Mouse (Mus musculus) CD8-positive naive resting alpha-beta T cell, adult 2 months (primary cell): Measurements from ENCODE around the gene Cacnb2.
"Not testable (repeated sequence)": the region's sequence is repeated elsewhere in the genome, so short reads cannot be mapped to it uniquely, and the experiment has no call there.

Experiments used
- DNase-seq, 2 experiments: peaks; one replicate each; pipeline ENCODE4 v3.0.0; 2022; ENCODE audit warnings: low read depth in 2 of 2, low spot score in 2 of 2

Cacnb2 gene

DNA sequence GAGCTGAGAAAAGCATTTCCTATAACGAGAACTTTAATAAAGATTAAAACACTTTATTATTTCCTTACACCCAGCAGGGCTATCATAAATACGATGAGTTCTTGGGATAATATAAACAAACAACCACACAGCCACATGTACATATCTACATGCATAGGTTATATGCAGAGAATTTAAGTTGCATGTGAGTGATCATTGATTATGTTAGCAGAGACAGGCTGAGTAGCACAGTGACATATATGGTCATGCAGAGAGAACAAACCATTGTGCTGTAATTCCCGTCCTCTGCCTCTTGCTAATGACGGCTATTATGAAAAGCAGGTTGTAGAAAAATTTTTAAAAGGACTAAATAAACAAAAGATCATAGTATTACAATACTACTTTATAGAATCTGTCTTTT is 53.8 kb downstream of the Cacnb2 start:
- no peak for DNase-seq

DNA sequence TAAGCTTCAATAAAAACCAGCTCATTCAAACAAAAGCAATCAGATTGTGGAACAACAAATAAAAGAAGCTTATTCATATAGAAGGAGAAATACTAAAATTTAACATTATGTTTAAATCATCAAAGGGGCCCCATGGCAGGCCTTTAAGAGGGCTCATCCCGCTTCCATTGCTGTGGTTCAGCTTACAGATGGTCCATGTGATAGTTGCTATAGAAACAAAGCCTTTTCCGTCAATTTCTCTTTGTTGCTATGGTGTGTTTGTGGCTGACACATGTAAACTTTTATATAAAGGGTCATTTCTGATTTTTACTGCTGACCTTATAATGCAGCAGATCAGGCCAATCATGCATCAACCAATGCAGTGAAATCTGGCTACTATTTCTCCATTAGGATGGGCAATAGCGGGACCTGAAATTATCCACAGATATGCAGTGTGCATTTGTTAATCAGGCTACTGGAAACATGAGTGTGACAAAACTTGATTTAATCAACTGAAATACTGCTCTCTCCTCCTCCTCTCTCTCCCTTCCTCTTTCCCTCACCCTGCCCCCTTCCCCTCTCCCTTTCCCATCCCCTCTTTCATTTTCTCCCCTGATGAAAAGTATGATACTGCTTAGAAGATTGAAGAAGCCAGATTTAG is 54.4 kb downstream of the Cacnb2 start:
- no peak for DNase-seq

DNA sequence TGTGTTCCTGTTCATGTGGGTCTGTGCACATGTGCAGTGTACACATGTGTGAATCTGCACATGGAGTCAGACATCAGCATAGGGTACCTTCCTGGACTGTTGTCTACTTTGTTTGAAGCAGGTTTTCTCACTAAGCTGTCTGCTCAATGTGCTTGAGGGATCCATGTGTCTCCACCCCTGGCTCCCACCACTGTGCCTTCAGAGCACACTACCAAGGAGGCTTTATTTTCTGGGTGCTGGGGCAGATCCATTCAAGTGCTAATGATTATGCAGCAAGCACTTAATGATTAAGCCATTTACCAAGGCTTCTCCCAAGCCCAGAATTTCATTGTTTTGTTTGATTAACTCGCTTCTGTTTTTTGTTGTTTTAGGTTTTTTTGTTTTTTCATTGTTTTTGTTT is 62.3 kb downstream of the Cacnb2 start:
- no peak for DNase-seq

DNA sequence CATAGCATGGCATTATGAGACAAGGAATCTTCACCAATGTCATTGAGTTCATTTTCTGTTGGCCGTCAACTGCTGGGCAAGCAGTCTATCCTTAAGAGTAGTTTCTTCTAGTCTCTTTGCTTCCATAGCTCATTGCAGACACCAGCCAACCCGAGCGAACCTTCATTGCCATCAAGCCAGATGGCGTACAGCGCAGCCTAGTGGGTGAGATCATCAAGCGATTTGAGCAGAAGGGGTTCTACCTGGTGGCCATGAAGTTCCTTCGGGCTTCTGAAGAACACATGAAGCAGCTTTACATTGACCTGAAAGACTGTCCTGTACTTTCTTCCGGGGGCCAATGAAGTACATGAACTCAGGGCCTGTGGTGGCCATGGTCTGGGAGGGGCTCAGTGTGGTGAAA is 69.2 kb downstream of the Cacnb2 start:
- DNase-seq, result no peak

DNA sequence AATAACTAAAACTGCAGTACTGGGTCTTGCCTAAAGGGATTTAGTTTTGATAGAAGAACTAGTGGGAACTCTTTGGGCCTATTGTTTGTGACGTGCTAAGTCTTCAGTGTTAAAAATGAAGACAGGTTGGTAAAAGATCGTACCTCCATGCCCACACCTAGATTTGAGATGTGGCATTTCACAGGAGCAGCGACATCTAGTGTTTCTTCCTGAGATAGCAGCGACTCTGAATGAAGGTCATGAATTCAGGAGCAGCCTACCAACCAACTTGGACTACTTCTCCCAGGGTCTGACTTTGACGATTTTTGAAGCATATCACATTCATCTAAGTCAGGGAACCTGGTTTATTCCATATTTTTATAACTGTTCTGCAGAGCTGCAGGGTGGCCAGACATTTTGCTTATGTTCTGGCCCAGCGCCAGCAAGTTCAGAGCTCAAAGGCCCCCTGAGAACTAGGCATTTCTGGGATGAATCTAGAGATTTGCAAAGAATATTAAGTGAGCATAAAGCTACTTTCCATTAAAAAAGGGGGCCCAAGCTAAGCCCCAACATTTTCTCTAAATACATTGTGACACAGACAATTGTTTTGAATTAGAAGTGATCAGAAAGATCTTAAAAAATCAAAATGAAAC is 74.1 kb downstream of the Cacnb2 start:
- DNase-seq, result no peak

DNA sequence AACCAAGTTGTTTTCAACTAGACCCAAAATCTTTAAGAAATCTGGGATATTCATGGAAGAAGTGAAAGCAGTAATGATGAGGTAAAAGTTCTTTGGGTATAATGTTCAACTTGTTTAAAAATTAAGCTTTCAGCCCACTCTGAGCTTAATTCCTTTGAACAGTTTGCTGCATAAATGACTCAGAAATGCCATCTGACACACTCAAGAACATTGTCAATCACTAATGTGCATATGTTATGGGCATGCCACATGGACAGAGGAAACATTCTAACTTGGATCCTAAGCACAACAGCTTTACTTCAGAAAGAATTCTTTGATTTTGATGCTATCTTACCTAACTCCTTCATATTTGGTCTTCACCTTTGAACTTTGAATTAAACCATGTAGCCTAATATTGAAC is 81.3 kb downstream of the Cacnb2 start:
- DNase-seq, result no peak

DNA sequence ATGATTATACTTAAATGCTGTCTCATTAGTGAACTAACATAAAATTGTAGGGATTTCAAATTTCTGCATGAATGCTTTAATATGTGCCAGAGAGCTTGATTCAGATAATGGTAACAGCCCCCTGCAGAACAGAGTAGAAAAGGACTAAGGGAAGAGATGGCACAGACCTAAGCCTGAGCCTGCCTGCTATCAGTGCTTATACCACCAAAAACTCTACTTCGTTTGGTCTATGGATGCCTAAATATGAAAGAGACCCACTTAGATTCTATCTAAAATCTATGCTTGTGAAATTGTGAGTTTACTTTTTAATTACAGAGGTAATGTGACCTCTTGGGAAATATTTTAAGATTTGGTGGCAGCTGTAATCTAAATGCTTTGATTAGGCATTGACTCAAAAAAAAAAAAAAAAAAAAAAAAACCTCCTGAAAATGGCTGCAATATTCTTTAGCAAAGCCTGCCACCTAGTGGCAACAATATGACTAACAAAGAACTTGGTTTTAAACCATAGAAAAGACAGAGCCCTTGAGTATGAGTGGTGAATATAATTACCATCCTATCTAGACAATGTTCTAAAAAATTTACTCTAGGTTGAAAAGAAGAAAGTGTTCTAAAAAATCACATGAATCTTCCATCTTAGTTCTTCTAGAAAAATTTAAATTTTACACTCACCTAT is 100.2 kb downstream of the Cacnb2 start:
- DNase-seq, result peak in 1 of 2 experiments; percentile 24

DNA sequence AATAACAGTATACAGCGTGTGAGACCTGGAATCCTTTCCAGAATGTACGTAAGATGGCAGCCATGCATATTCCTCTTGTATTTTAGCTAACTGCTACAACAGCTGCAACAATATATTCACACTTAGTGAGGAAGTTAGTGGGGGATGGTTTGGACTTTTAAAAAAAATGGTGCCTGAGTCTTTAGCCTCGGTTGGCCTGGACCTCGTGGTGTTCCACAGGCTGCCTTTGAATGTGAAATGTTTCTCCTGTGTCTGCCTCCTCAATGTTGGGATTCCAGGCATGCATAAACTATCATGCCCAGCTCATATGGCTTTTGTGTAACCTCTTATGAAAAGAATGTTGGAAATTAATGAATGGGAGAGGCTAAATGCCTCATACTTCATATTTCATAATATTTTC is 100.8 kb downstream of the Cacnb2 start:
- DNase-seq, result no peak

DNA sequence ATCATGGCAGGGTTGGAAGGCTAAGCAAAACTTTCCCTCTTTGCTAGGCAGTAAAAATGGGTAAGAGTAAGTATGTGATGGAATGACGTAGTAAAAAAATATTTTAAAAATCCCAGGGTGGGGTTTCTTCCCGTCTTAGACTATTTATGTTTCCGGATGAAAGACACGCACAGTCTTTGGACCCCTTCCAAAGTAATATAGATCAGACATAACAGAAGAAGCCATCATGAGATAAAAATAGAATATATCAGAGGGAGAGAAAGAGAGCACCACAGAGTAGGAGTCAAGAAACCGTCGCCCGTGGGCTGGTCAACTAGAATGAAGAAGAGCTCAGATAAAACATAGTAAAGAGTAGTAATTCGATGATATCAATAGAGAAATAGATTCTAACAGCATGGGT is 107.4 kb downstream of the Cacnb2 start:
- DNase-seq, result no peak

DNA sequence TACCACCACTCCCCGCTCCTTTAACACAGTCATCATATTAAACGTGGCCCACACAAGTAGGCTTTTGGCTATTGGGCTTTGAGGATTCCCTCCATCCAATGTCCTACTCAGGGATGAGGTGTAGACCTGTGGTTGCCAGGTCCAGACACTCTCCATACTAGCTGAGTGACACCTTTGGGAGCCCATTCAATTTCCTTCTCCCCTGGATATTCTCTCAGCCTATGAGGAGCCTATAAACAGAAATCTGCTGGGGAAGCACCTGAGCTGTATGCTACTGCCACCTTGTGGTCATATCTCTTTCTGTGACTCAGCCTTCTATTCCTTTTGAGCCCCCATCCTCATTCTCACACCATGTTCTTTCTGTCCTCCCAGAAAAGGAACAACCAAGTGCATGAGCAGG is 108.9 kb downstream of the Cacnb2 start:
- no peak for DNase-seq

DNA sequence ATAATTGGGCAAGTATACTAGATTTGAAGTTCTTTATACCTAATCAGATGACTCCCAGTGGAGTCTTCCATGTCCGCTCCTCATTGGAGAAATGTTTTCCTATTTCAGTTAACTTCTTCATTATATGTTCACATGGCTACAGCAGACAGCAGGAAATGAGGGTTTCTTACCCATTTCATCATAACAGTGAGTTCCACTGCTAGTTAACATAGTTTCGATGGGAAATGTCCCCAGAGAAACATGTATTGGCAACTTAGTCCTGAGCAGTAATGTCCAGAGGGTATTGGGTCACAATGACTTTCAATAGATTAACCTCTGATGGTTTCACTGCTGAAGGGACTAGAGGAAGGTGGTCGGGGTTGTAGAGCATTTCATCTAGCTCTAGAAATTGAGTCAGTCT is 110.2 kb downstream of the Cacnb2 start:
- DNase-seq, result no peak

DNA sequence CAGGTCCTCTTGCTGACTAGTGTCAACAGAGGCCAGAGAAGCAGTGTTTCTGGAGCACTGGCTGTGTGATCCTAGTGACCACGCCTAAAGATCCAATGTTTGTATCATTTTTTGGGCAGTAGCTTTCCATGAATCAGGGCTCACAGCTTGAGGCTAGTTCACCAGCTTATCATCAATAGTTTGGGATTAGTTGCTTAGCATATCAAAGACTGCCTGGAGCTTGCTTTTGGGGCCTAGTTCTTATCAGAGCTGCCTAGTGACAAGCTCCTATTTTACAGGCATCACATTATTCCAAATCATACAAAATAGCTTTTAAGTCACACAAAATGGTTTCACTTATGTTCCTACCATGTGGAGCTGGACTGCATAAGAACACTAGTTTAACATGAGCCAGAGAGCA is 113.8 kb downstream of the Cacnb2 start:
- DNase-seq, result no peak

DNA sequence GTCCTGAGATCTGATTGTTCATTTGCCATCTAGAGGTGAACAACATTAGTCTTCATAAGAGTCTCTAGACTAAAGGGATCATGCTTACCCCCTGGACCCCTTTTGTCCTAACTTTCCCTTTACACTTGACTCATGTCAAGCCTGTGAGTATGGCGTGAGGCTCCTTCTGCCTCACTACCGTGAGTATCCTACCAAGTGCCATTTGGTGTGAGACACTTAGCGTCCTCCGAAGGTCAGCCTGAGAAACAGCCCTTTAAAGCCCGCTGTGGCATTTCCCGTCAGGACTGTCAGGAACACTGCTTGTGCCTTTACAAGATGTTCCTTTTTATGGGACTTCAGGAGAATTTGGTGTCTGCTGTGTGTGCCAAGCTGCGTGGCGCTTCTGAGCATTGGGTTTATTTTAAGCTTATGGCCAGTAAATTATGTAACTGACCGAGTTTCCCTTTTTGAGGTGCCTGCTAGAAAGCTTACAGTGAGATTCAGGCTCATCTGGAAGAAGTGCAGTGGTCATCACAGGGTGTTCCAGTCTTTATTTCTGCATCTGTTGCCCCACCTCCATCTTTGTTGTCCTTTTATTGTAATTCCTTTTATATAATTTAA is 116.3 kb downstream of the Cacnb2 start:
- DNase-seq, result no peak

DNA sequence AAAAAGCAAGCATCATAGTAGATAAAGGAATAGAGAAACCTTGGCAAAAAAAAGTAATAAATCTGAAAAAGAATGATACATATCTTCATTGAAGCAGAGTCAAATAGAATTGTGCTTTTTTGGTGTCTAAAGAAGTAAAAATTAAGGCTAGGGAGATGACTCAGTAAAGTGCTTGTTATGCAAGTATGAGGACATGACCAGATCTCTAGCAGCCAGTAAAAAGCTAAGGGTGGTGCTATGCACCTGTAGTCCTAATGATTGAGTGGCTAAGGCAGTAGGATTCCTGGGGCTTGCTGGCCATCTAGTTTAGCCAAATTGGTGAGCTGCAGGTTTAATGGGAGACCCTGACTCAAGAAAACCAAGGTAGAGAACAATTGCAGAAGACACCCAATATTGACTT is 122.5 kb downstream of the Cacnb2 start:
- no peak for DNase-seq

DNA sequence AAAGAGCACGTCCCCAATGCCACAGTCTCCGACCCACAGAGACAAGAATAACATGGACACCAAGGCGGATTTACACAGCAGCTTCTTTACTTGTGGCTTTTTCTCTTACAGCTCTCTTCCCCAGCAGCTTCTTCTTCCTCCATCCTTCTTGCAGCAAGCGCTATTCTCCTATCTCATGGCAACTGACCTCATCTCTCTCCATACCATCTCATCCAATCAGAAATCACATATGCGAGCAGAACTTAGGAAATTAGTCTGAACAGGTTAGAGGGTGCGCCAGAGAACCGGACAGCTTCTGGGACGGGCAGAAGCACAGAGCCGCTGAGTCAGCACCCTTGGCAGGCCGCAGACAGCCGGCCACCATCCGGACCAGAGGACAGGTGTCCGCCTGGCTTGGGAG is 123.7 kb downstream of the Cacnb2 start:
- not testable (repeated sequence) for DNase-seq

DNA sequence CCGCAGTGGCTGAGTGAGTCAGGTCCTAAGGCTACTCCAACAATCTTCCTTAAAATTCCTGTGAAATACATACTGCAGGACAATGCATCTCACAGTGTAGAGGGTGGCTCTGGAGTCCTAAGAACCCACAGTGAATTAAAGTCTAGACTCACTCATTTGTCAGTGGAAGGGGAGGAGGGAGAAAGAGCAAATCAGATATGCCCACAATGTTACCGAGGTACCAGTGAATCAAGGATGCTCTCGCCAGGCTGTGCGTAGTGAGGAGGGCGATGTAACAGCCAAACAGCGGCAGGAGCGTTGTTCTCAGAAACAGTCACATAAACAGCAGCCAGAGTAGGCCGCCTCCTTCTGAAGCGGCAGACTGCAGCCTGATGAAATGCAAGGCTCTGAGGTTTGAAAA is 136.0 kb downstream of the Cacnb2 start:
- DNase-seq, result no peak

DNA sequence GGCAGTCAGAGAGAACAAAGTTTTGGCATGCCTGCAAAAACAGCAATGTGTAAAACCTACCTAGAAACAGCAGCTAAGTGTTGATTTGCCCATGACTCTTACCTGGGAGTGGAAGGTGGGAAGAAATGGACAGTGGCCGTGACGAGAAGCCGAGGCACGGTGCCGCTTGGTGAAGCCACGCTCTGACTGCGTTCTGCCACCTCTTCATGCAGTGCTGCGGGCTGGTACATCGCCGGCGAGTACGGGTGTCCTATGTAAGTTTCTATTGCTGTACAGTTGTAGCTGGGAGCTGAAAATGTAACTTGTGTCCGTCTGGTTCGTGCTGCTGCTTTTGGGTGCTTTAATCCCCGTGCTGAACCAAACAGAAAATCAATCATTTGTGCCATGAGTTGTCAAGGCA is 136.6 kb downstream of the Cacnb2 start:
- no peak for DNase-seq

DNA sequence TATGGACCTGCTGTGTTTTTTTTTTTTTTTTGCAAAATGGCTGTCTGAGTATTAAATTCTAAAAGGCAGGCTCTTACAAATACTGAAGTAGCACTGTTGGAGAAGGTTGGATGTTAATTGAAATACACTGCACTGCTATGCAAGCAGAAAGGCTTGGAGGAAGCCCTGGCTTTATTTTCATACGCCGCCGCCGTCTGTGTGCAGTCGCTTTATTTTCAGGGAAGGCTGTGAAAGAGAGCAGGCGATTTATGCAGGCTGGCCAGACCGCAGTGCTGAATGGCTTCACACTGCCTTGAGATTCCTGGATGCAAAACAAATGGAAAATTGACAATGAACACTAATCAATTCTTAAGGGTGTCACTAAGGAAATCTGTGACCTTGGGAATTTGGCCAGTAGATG is 137.5 kb downstream of the Cacnb2 start:
- DNase-seq, result no peak

DNA sequence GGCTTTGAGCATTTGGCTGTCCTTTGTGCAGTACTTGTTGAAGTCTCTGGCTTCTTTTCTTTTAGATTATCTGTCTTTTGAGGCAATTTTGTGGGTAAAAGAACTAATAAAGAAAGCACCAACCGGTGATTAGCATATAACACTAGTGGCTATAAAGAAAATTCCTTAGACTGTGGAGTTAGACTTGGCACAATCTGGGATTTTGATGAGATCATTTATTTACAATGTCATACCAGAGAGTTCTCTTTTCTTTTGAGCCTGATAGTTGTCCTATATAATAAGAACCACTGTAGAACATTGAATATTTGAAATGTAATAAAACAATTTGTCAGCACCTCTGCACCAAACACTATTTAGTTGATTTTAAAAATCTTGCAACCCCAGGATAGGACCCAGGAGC is 141.9 kb downstream of the Cacnb2 start:
- no peak for DNase-seq

DNA sequence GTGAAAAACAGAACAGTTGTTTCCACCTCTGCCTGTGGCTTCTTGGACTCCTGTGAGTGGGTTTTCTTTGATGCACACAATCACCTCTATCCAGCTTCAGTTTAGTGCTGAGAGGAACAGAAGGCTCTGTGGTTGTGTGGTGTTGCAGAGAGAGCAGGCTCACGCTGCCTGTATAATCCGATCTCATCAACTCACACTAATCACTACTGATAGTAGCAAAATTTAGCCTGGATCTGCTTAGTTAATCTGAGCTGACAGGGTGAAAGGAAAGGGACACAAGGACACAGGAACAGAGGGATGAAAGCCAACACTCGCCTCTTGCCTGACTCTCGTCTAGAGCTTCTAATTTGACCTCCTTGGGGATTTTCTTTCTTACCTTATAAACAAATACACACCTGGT is 160.0 kb downstream of the Cacnb2 start:
- no peak for DNase-seq

DNA sequence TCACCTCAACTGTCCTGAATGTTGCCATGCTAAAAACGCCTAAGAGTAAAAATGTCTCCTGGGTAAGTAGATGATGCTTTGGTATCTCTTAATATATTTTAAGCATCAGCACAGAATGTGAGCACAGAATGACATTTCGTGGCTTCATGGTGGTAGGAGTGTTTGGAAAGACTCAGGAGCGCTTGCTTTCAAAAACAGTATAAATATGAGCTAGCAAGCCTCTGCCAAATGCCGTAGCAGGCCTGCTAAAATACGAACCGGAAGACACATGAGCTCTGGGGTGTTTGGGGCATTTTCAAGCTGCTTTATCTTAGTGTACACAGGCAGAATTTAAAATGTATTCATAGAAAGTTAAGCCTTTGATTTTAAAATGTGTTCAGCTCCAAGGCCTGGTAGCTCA is 161.0 kb downstream of the Cacnb2 start:
- DNase-seq, result no peak

DNA sequence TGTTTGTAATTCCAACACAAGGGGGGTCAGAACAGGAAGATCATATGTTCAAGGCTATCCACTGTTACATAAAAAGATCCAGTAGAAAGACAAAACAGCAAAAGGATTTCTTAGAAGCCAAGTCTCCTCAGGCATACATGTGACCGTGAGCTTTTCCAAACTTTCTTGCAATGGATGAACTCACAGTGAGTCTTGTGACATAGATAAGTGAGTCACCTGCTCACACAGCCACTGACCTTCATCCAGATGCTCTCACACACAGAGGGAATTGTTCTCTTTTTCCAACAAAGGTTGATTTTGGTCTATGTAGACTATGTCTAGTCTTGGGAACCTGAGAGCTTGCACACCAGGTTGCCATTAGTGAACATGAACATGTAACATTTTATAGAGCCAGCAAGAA is 166.6 kb downstream of the Cacnb2 start:
- DNase-seq, result no peak
